Mouse (Mus musculus): Measurements from ENCODE around the gene Dync1h1. TPM values are rescaled to one million over a fixed set of nuclear protein-coding genes. Genes with fewer than 3 reads are reported as not detected.

Dync1h1 gene
- total RNA-seq, 4 experiments from 2014 or later: 273 to 309 (median 284) TPM

Small RNAs within 50 kb of the gene (microRNA-seq; reads per million reads assigned to microRNA genes)
- 0 reads per million in 2 experiments for gene Gm27299

Other genes with a start within 250 kb of the Dync1h1 start
- gene Ppp2r5c, start 154.3 kb upstream of the Dync1h1 start, total RNA-seq (2022): 100 to 1,000 TPM; 227 to 249 (median 241) TPM
- gene 1700001K19Rik, start 81.2 kb downstream of the Dync1h1 start, total RNA-seq (2022): not detected
- 1,000 to 10,000 TPM in 2 of 4 experiments, 100 to 1,000 TPM in 2; 961 to 1,174 (median 991) TPM for gene Hsp90aa1, start 101.3 kb downstream of the Dync1h1 start, total RNA-seq (2022)
- gene Wdr20, start 136.5 kb downstream of the Dync1h1 start, total RNA-seq (2022): 10 to 100 TPM; 44.8 to 62.6 (median 50.4) TPM
- 10 to 100 TPM in 3 of 4 experiments, 1 to 10 TPM in 1; 7.5 to 14.1 (median 11.5) TPM for gene Mok, start 239.5 kb downstream of the Dync1h1 start, total RNA-seq (2022)
- gene Zfp839, start 248.8 kb downstream of the Dync1h1 start, total RNA-seq (2022): 10 to 100 TPM; 12.3 to 15.4 (median 14.8) TPM

Measured in layer of hippocampus, adult 8-10 months (tissue).